Mouse (Mus musculus) intestine, embryonic 16.5 days (tissue): Measurements from ENCODE around the gene Arpc1a. TPM values are rescaled to one million over a fixed set of nuclear protein-coding genes. Genes with fewer than 3 reads are reported as not detected.
"Not testable (repeated sequence)": the region's sequence is repeated elsewhere in the genome, so short reads cannot be mapped to it uniquely, and the experiment has no call there.

Source experiments
- ATAC-seq: fragments of 200-750 bp; cut with Nextera tagmentation; 2 replicates; pipeline ENCODE4 v1.8.0; 2017; ENCODE audit warnings: moderate TSS enrichment, moderate library complexity
- H3K27ac ChIP-seq: fragments of 300-500 bp; sonication (generic); 2 replicates; pipeline ENCODE4 v1.5.1; 2014; ENCODE audit warnings: mild to moderate bottlenecking, low read length
- H3K27me3 ChIP-seq: fragments of 300-500 bp; sonication (generic); replicated peaks from 2 replicates; pipeline ENCODE4 v1.6.1; 2014; ENCODE audit warnings: low read length, control low read depth, mixed read lengths; ENCODE audit not compliant: control insufficient read depth, insufficient read depth
- H3K36me3 ChIP-seq: fragments of 300-500 bp; sonication (generic); 2 replicates; pipeline ENCODE4 v1.6.1; 2014; ENCODE audit warnings: low read length, control low read depth; ENCODE audit not compliant: control insufficient read depth, insufficient read depth
- H3K4me1 ChIP-seq: fragments of 300-500 bp; sonication (generic); 2 replicates; pipeline ENCODE4 v1.6.1; 2014; ENCODE audit warnings: low read length, control low read depth, mixed read lengths; ENCODE audit not compliant: control insufficient read depth, insufficient read depth
- H3K4me2 ChIP-seq: fragments of 300-500 bp; sonication (generic); 2 replicates; pipeline ENCODE4 v1.6.1; 2014; ENCODE audit warnings: low read depth, low read length, control low read depth
- H3K4me3 ChIP-seq: fragments of 300-500 bp; sonication (generic); 2 replicates; pipeline ENCODE4 v1.5.1; 2014; ENCODE audit warnings: mild to moderate bottlenecking, low read length
- H3K9ac ChIP-seq: fragments of 300-500 bp; sonication (generic); 2 replicates; pipeline ENCODE4 v1.6.1; 2014; ENCODE audit warnings: low read depth, low read length
- H3K9me3 ChIP-seq: fragments of 300-500 bp; sonication (generic); 2 replicates; pipeline ENCODE4 v1.6.1; 2016; ENCODE audit warnings: low read length, control low read depth; ENCODE audit not compliant: control insufficient read depth
- WGBS: fragments of 180-500 bp; shearing (Covaris S2); extraction: QIAGEN DNeasy Blood & Tissue Kit; methylation state at CpG from one replicate; pipeline ENCODE4 v1.1.7; 2014; 5-methylcytosine and 5-hydroxymethylcytosine counted together
- polyA plus RNA-seq: library from polyadenylated mRNA; unstranded; fragments of >200 nt; fragmentation: Nextera tagmentation; extraction: Ambion mirVana; gene quantifications from 2 replicates; pipeline ENCODE4 v1.2.1, GENCODE M21; 2015

Gene Arpc1a
- 138 and 141 TPM in 2 replicates for polyA plus RNA-seq

DNA sequence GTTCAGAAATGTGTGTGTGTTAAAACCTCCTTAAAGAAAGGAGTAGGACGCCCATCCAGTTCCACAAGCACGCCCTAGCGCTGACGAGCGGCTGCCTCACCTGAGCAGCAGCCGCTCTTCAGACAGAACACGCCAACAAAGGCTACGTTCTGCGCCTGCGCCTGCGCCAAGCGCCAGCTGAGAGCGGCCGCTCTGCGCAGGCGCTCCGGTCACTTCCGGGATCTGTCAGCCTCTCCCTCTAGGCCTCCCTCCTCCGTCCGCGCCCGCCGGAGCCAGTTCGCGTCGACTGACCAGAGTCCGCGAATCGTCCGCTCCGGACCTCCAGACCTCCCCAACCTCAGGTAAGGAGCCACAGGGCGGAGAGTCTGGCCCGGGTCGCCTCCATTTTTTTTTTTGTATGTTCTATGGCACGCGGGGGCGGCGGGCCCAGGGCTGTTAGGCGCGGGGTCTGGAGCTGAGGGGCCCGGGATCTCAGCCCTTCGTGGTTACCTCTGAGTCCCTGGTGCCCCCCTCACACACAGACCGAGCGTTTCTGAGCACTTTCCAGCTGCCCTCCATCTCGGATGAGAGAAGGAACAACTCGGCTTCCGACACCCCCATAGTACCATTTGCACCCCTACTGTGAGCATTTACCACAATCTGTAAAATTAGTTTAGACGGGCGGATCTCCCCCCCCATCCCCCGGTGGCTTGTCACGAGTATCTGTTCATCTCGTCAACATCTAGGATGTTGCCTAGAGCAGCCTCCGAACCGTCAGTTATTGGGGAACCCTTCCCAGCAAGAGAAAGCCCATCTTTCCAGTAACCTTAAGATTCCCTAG, at the start of gene Arpc1a, which contains the start of gene Kpna7:
TSS of gene Arpc1a (plus strand) at position 199 of the 820 bp plus-strand sequence.
TSS of gene Kpna7 (minus strand) at position 399 of the 820 bp plus-strand sequence.
- Histone ChIP-seq H3K4me2 (peak within 1 kb of the TSS; percentile 90), H3K27me3 (no peaks in the 10 kb centered on the region), H3K9ac (peak within 1 kb of the TSS; percentile 96), H3K9me3 (no peaks in the 10 kb centered on the region), H3K4me1 (peaks cover 8% of the 10 kb centered on the region; the same call in 1 of the 2 replicates), H3K4me3 (peak within 1 kb of the TSS; percentile 89), H3K27ac (peak within 1 kb of the TSS; percentile 77), H3K36me3 (no peaks in the 10 kb centered on the region)
- WGBS = under 1% methylated on average over 54 of the region's 54 CpGs
- peak; percentile 99 for ATAC-seq

GRCm38 (mm10) chr5:145041628-145042027, 42.0 kb upstream of the Arpc1a start:
- Histone ChIP-seq H3K36me3 (no peaks in the 10 kb centered on the region), H3K27me3 (no peaks in the 10 kb centered on the region), H3K9ac (no peak overlapping the region), H3K27ac (no peak overlapping the region), H3K4me1 (no peaks in the 10 kb centered on the region), H3K4me2 (no peak overlapping the region), H3K4me3 (no peak overlapping the region), H3K9me3 (no peaks in the 10 kb centered on the region)
- no peak for ATAC-seq
- WGBS = 40% methylated on average over 4 of the region's 4 CpGs

GRCm38 (mm10) chr5:145042690-145043089, 40.9 kb upstream of the Arpc1a start, which contains the start of gene 1700018F24Rik:
TSS of gene 1700018F24Rik (plus strand) at chr5:145042990.
- H3K9ac ChIP-seq, H3K4me2 ChIP-seq, H3K4me1 ChIP-seq, H3K36me3 ChIP-seq, H3K4me3 ChIP-seq, H3K27me3 ChIP-seq, ATAC-seq, H3K9me3 ChIP-seq, H3K27ac ChIP-seq: not testable (repeated sequence)
- WGBS = 57% methylated on average over 3 of the region's 3 CpGs

DNA sequence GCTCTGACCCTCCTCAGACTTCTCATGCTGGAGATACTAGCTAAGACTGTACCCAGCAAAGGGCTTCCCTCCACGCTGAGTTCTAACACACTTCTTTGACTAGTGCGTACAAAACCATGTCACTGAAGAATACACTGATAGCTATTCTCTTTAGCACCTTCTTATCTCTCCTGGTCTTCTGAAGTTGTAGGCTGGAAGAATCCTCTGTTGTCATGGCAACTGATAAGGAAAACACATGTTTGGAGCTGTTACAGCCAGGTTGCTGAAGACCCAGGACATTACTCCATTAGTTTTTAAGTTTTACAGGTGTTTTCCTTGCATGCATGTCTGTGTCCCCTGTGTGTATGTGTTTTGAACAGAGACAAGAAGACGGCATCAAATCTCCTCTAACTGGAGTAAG, 29.4 kb upstream of the Arpc1a start:
- H3K4me3 ChIP-seq, H3K4me2 ChIP-seq, H3K36me3 ChIP-seq, H3K9me3 ChIP-seq, H3K27ac ChIP-seq, H3K9ac ChIP-seq, ATAC-seq, H3K4me1 ChIP-seq, H3K27me3 ChIP-seq: not testable (repeated sequence)
- 55% methylated on average over 3 of the region's 3 CpGs for WGBS

DNA sequence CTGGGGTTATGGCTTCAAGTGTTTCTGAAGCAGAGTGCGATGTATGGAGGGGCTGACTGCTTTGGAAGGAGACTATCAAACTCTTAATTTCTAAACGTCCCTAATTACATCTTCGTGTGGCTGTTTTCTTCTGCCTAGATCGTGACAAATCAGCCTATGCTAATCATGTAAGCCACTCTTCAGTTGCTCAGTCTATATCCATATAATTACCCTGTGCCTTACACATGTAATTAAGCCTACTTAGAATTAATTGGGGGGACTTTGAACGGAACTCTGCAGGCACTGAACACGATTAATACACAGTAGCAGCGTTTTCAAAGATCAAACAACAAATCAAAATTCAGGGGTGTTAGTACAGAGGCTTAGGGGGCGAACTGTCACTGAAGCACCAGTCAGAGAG, 25.7 kb upstream of the Arpc1a start:
- no peak overlapping the region for H3K4me2 ChIP-seq
- no peaks in the 10 kb centered on the region for H3K36me3 ChIP-seq
- ATAC-seq = no peak
- H3K9ac ChIP-seq = no peak overlapping the region
- 78% methylated on average over 8 of the region's 8 CpGs for WGBS
- H3K27me3 ChIP-seq = no peaks in the 10 kb centered on the region
- no peaks in the 10 kb centered on the region for H3K9me3 ChIP-seq
- H3K27ac ChIP-seq = no peak overlapping the region
- H3K4me1 ChIP-seq = no peaks in the 10 kb centered on the region
- no peak overlapping the region for H3K4me3 ChIP-seq

DNA sequence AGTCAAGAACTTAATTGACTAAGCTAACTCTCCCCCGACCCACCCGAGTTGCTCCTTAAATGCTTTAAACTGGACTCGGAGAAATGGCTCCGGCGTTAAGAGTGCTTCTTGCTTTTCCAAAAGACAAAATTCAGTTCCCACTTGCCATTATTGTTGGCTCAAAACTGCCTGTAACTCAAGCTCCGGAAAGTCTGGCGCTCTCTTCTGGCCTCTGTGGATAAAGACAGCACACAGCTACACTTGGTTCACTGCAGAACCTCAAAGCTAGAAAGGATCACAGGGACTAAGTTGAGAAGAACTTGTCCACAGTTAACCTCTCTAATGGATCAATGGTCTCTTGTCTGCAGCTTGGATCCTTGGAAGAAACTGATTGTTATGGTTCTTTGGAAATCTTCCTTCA, 24.9 kb upstream of the Arpc1a start:
- WGBS = 86% methylated on average over 7 of the region's 7 CpGs
- Histone ChIP-seq H3K27ac (no peak overlapping the region), H3K36me3 (no peaks in the 10 kb centered on the region), H3K4me3 (no peak overlapping the region), H3K4me2 (no peak overlapping the region), H3K9ac (no peak overlapping the region), H3K4me1 (no peaks in the 10 kb centered on the region), H3K27me3 (no peaks in the 10 kb centered on the region), H3K9me3 (no peaks in the 10 kb centered on the region)
- ATAC-seq = no peak

DNA sequence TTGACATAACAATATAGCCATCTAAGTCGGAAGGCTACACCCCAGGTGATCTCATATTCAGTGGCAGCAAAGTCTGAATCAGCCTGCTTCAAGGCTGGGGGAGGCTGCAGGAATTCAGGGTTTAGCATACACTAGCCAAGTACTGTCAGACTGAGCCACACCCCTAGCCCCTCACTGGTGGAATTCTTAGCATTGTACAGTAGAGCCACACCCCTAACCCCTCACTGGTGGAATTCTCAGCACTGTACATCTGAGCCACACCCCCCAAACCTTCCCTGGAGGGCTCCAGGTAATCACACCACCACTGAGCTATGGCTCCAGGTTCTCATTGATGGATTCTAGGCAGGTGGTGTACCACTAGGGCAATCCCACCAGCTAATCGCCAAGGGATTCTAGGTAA, 24.1 kb upstream of the Arpc1a start:
- Histone ChIP-seq H3K4me2 (no peak overlapping the region), H3K4me1 (no peaks in the 10 kb centered on the region), H3K9me3 (no peaks in the 10 kb centered on the region), H3K27ac (no peak overlapping the region), H3K36me3 (no peaks in the 10 kb centered on the region), H3K27me3 (no peaks in the 10 kb centered on the region), H3K4me3 (no peak overlapping the region), H3K9ac (no peak overlapping the region)
- 75% methylated on average over 2 of the region's 2 CpGs for WGBS
- ATAC-seq = peak; percentile 44; the same call in 1 of the 2 replicates

DNA sequence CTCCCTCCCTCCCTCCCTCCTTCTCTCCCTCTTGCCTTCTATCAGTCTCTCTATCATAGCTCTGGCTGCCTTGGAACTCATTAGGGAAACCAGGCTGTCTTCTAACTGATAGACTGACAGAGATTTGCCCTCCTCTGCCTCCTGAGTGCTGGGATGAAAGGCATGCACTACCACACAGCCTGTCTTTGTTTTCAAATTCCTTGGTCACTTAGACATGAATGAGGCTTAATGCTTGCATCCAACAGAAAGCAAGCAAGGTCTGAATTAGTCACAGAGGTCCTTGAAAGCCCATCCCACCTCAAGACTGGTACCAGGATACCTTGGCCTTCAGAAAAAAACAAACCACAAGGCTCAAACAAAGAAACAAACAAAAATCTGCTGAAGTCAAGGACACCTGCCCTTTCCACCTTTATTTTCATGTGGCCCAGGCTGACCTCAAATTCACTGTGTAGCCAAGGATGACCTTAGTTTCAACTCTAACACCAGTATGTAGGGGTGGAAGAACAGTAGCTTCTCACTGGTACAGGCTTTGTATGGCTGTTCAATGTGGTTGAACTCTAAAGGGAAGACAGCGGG, 18.8 kb upstream of the Arpc1a start:
- no peak overlapping the region for H3K4me2 ChIP-seq
- H3K27me3 ChIP-seq = no peaks in the 10 kb centered on the region
- no peaks in the 10 kb centered on the region for H3K9me3 ChIP-seq
- 92% methylated on average over 1 of the region's 1 CpGs for WGBS
- no peaks in the 10 kb centered on the region for H3K36me3 ChIP-seq
- H3K9ac ChIP-seq = no peak overlapping the region
- no peak for ATAC-seq
- H3K4me3 ChIP-seq = no peak overlapping the region
- H3K4me1 ChIP-seq = no peaks in the 10 kb centered on the region
- H3K27ac ChIP-seq = no peak overlapping the region

DNA sequence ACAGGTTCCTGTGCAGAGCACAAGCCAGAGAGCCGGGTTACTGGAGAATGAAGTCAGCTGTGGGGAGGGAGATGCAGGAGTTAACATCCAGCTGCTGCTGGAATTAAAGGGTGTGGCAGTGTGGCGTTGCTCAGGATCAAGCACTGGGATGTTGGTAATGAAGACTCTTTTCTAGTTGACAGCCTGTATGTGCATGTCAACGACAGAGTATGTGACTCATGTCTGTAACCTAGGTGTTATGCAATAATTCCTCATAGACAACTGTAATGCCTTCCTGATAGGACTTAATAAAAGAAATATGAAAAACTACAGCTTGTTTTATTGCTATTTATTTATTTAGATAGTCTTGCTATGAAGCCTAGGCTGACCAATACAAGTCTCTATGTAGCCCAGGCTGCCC, 14.8 kb upstream of the Arpc1a start:
- Histone ChIP-seq H3K4me3 (no peak overlapping the region), H3K27ac (no peak overlapping the region), H3K4me2 (no peak overlapping the region), H3K36me3 (no peaks in the 10 kb centered on the region), H3K4me1 (no peaks in the 10 kb centered on the region), H3K9ac (no peak overlapping the region), H3K27me3 (no peaks in the 10 kb centered on the region), H3K9me3 (no peaks in the 10 kb centered on the region)
- ATAC-seq = no peak
- 37% methylated on average over 3 of the region's 3 CpGs for WGBS
